Mouse (Mus musculus) limb, embryonic 12.5 days (tissue): ENCODE data around the gene Itga5. TPM values are rescaled to one million over a fixed set of nuclear protein-coding genes. Genes with fewer than 3 reads are reported as not detected.
A peak's percentile ranks its signal among the peaks of the same experiment; 100 is the strongest.

ENCODE experiments used
- ATAC-seq: fragments of 200-750 bp; cut with Nextera tagmentation; 2 replicates; pipeline ENCODE4 v1.8.0; 2017; ENCODE audit warnings: low read depth, moderate TSS enrichment; ENCODE audit not compliant: insufficient number of reproducible peaks, insufficient read depth, low FRiP score, low TSS enrichment
- H3K27ac ChIP-seq: fragments of 300-500 bp; sonication (generic); 2 replicates; pipeline ENCODE4 v1.5.1; 2016; ENCODE audit warnings: mild to moderate bottlenecking, moderate library complexity
- H3K27me3 ChIP-seq: fragments of 300-500 bp; sonication (generic); 2 replicates; pipeline ENCODE4 v1.6.1; 2016; ENCODE audit warnings: mild to moderate bottlenecking, moderate library complexity
- H3K36me3 ChIP-seq: fragments of 300-500 bp; sonication (generic); 2 replicates; pipeline ENCODE4 v1.6.1; 2016; ENCODE audit warnings: mild to moderate bottlenecking, moderate library complexity
- H3K4me1 ChIP-seq: fragments of 300-500 bp; sonication (generic); replicated peaks from 2 replicates; pipeline ENCODE4 v1.6.1; 2016
- H3K4me2 ChIP-seq: fragments of 300-500 bp; sonication (generic); 2 replicates; pipeline ENCODE4 v1.6.1; 2016; ENCODE audit warnings: mild to moderate bottlenecking, moderate library complexity
- H3K4me3 ChIP-seq: fragments of 300-500 bp; sonication (generic); replicated peaks from 2 replicates; pipeline ENCODE4 v1.5.1; 2016; ENCODE audit warnings: mild to moderate bottlenecking
- H3K9ac ChIP-seq: fragments of 300-500 bp; sonication (generic); replicated peaks from 2 replicates; pipeline ENCODE4 v1.6.1; 2016; ENCODE audit warnings: mild to moderate bottlenecking, moderate library complexity
- H3K9me3 ChIP-seq: fragments of 300-500 bp; sonication (generic); 2 replicates; pipeline ENCODE4 v1.6.1; 2016; ENCODE audit warnings: mild to moderate bottlenecking, moderate library complexity
- WGBS: fragments of 180-500 bp; shearing (Covaris S2); methylation state at CpG from one replicate; pipeline ENCODE4 v1.1.7; 2016; 5-methylcytosine and 5-hydroxymethylcytosine counted together
- polyA plus RNA-seq: library from polyadenylated mRNA; unstranded; fragments of >200 nt; fragmentation: Nextera tagmentation; extraction: Ambion mirVana; gene quantifications from 2 replicates; pipeline ENCODE4 v1.2.1, GENCODE M21; 2016

Gene Itga5
- polyA plus RNA-seq, 1 experiment from 2014 or later, result 45.1 TPM

GRCm38 (mm10) chr15:103362950-103363349, 3.6 kb downstream of the Itga5 start:
- H3K4me2 ChIP-seq, result no peak overlapping the region
- 88% methylated on average over 3 of the region's 3 CpGs for WGBS
- H3K9me3 ChIP-seq, result no peaks in the 10 kb centered on the region
- H3K4me1 ChIP-seq, result peaks cover 38% of the 10 kb centered on the region
- H3K4me3 ChIP-seq, result no peak overlapping the region
- no peaks in the 10 kb centered on the region for H3K36me3 ChIP-seq
- no peak for ATAC-seq
- no peak overlapping the region for H3K9ac ChIP-seq
- H3K27me3 ChIP-seq, result no peaks in the 10 kb centered on the region
- H3K27ac ChIP-seq, result no peak overlapping the region

- peaks cover 36% of the 10 kb centered on the region for H3K4me1 ChIP-seq
These were observed 4.2 kb downstream of the Itga5 start for GRCm38 (mm10) chr15:103362333-103362732.

GRCm38 (mm10) chr15:103361269-103361668, 5.3 kb downstream of the Itga5 start:
- Histone ChIP-seq H3K4me3 (no peak overlapping the region), H3K27me3 (no peaks in the 10 kb centered on the region), H3K9ac (no peak overlapping the region), H3K36me3 (peaks cover 16% of the 10 kb centered on the region), H3K9me3 (no peaks in the 10 kb centered on the region), H3K4me2 (no peak overlapping the region), H3K27ac (no peak overlapping the region), H3K4me1 (peaks cover 31% of the 10 kb centered on the region)
- WGBS, result 8% methylated on average over 1 of the region's 1 CpGs
- no peak for ATAC-seq

More at GRCm38 (mm10) chr15:103362333-103362732, 4.2 kb downstream of the Itga5 start:
- no peaks in the 10 kb centered on the region for H3K9me3 ChIP-seq
- 91% methylated on average over 6 of the region's 7 CpGs for WGBS
- H3K27me3 ChIP-seq, result no peaks in the 10 kb centered on the region
- H3K9ac ChIP-seq, result no peak overlapping the region
- no peak overlapping the region for H3K27ac ChIP-seq
- H3K4me3 ChIP-seq, result no peak overlapping the region
- ATAC-seq, result no peak
- peaks cover 6% of the 10 kb centered on the region for H3K36me3 ChIP-seq
- no peak overlapping the region for H3K4me2 ChIP-seq

- Histone ChIP-seq H3K9ac (no peak overlapping the region), H3K9me3 (no peaks in the 10 kb centered on the region), H3K27me3 (no peaks in the 10 kb centered on the region), H3K27ac (no peak overlapping the region), H3K4me1 (peaks cover 29% of the 10 kb centered on the region), H3K4me2 (no peak overlapping the region), H3K36me3 (peaks cover 29% of the 10 kb centered on the region), H3K4me3 (no peak overlapping the region)
- ATAC-seq, result no peak
- WGBS, result 90% methylated on average over 5 of the region's 5 CpGs
These were observed 6.5 kb downstream of the Itga5 start for GRCm38 (mm10) chr15:103359869-103360602.

- Histone ChIP-seq H3K4me3 (no peak overlapping the region), H3K27ac (peak overlapping the region; percentile 86), H3K9me3 (no peaks in the 10 kb centered on the region), H3K4me2 (no peak overlapping the region), H3K27me3 (no peaks in the 10 kb centered on the region), H3K4me1 (peaks cover 22% of the 10 kb centered on the region), H3K36me3 (peaks cover 38% of the 10 kb centered on the region), H3K9ac (no peak overlapping the region)
- 50% methylated on average over 1 of the region's 1 CpGs for WGBS
- peak; percentile 16 for ATAC-seq
These were observed 7.4 kb downstream of the Itga5 start for GRCm38 (mm10) chr15:103359122-103359510.

GRCm38 (mm10) chr15:103358278-103359121, 8.1 kb downstream of the Itga5 start:
- Histone ChIP-seq H3K27ac (peak overlapping the region; percentile 86), H3K9me3 (no peaks in the 10 kb centered on the region), H3K36me3 (peaks cover 44% of the 10 kb centered on the region), H3K4me3 (no peak overlapping the region), H3K9ac (peak overlapping the region; percentile 38; the same call in 1 of the 2 replicates), H3K4me1 (peaks cover 22% of the 10 kb centered on the region), H3K4me2 (no peak overlapping the region), H3K27me3 (no peaks in the 10 kb centered on the region)
- 21% methylated on average over 4 of the region's 4 CpGs for WGBS
- ATAC-seq, result peak; percentile 86

GRCm38 (mm10) chr15:103357817-103358216, 8.7 kb downstream of the Itga5 start:
- Histone ChIP-seq H3K9ac (peak overlapping the region; percentile 23; the same call in 1 of the 2 replicates), H3K4me2 (no peak overlapping the region), H3K4me1 (peaks cover 22% of the 10 kb centered on the region), H3K27ac (no peak overlapping the region), H3K27me3 (no peaks in the 10 kb centered on the region), H3K9me3 (no peaks in the 10 kb centered on the region), H3K36me3 (peaks cover 49% of the 10 kb centered on the region), H3K4me3 (no peak overlapping the region)
- 77% methylated on average over 4 of the region's 4 CpGs for WGBS
- ATAC-seq, result no peak

- Histone ChIP-seq H3K9ac (no peak overlapping the region), H3K27ac (no peak overlapping the region), H3K36me3 (peaks cover 65% of the 10 kb centered on the region), H3K4me2 (no peak overlapping the region), H3K4me3 (no peak overlapping the region), H3K9me3 (no peaks in the 10 kb centered on the region), H3K27me3 (no peaks in the 10 kb centered on the region), H3K4me1 (peaks cover 22% of the 10 kb centered on the region)
- no peak for ATAC-seq
- 74% methylated on average over 4 of the region's 4 CpGs for WGBS
These were observed 10.4 kb downstream of the Itga5 start for GRCm38 (mm10) chr15:103356130-103356529.

- Histone ChIP-seq H3K4me3 (no peak overlapping the region), H3K9ac (no peak overlapping the region), H3K9me3 (no peaks in the 10 kb centered on the region), H3K4me1 (peaks cover 22% of the 10 kb centered on the region), H3K27ac (no peak overlapping the region), H3K36me3 (peaks cover 72% of the 10 kb centered on the region), H3K4me2 (no peak overlapping the region), H3K27me3 (no peaks in the 10 kb centered on the region)
- WGBS, result 83% methylated on average over 4 of the region's 4 CpGs
- ATAC-seq, result no peak
These were observed 11.1 kb downstream of the Itga5 start for GRCm38 (mm10) chr15:103355420-103355819.

GRCm38 (mm10) chr15:103354690-103355089, 11.9 kb downstream of the Itga5 start:
- no peak for ATAC-seq
- Histone ChIP-seq H3K9me3 (no peaks in the 10 kb centered on the region), H3K36me3 (peaks cover 79% of the 10 kb centered on the region), H3K27ac (no peak overlapping the region), H3K9ac (no peak overlapping the region), H3K4me3 (no peak overlapping the region), H3K27me3 (no peaks in the 10 kb centered on the region), H3K4me1 (peaks cover 22% of the 10 kb centered on the region), H3K4me2 (no peak overlapping the region)
- 89% methylated on average over 2 of the region's 2 CpGs for whole genome bisulfite sequencing

- no peak overlapping the region for H3K4me2 ChIP-seq
- no peak overlapping the region for H3K9ac ChIP-seq
- H3K27ac ChIP-seq, result no peak overlapping the region
- H3K27me3 ChIP-seq, result no peaks in the 10 kb centered on the region
- no peak for ATAC-seq
- no peaks in the 10 kb centered on the region for H3K9me3 ChIP-seq
- H3K4me3 ChIP-seq, result no peak overlapping the region
- WGBS, result 87% methylated on average over 11 of the region's 11 CpGs
- peaks cover 89% of the 10 kb centered on the region for H3K36me3 ChIP-seq
- H3K4me1 ChIP-seq, result peaks cover 11% of the 10 kb centered on the region
These were observed 12.9 kb downstream of the Itga5 start for GRCm38 (mm10) chr15:103353511-103354256.
